Mouse (Mus musculus) testis, adult 2 months (tissue): ENCODE results near the gene Cep135. TPM values are rescaled to one million over a fixed set of nuclear protein-coding genes. Genes with fewer than 3 reads are reported as not detected.

ENCODE experiments used
- H3K27ac ChIP-seq: fragments of 200-500 bp; 2 replicates; pipeline ENCODE4 v1.5.1; 2012; ENCODE audit warnings: low read depth, low read length; ENCODE audit not compliant: control insufficient read depth, insufficient read depth
- H3K27me3 ChIP-seq: fragments of 200-500 bp; 2 replicates; pipeline ENCODE4 v1.6.1; 2012; ENCODE audit warnings: mild to moderate bottlenecking, low read length, moderate library complexity; ENCODE audit not compliant: control insufficient read depth, insufficient read depth
- H3K36me3 ChIP-seq: fragments of 200-500 bp; 2 replicates; pipeline ENCODE4 v1.6.1; 2012; ENCODE audit warnings: mild to moderate bottlenecking, low read length; ENCODE audit not compliant: control insufficient read depth, insufficient read depth
- H3K4me1 ChIP-seq: fragments of 200-500 bp; 2 replicates; pipeline ENCODE4 v1.6.1; 2012; ENCODE audit warnings: low read length; ENCODE audit not compliant: control insufficient read depth, insufficient read depth
- H3K4me3 ChIP-seq: fragments of 200-500 bp; 2 replicates; pipeline ENCODE4 v1.5.1; 2012; ENCODE audit warnings: low read depth, mild to moderate bottlenecking, low read length, moderate library complexity, mixed read lengths; ENCODE audit not compliant: control insufficient read depth
- CTCF ChIP-seq: fragments of 200-500 bp; IDR thresholded peaks from 2 replicates; pipeline ENCODE4 v1.5.1; 2012; ENCODE audit warnings: low read depth, mild to moderate bottlenecking, inconsistent platforms, low read length, moderate library complexity; ENCODE audit not compliant: control insufficient read depth, insufficient read depth, insufficient replicate concordance
- POLR2A ChIP-seq: fragments of 200-500 bp; IDR thresholded peaks from 2 replicates; pipeline ENCODE4 v1.6.1; 2012; ENCODE audit warnings: low read depth, mild to moderate bottlenecking, inconsistent platforms, low read length, moderate library complexity; ENCODE audit not compliant: control insufficient read depth
- polyA plus RNA-seq: library from polyadenylated mRNA; depleted of rRNA; stranded (reverse); fragments of >200 nt; gene quantifications from 2 replicates; pipeline ENCODE4 v1.2.3, GENCODE M21; 2012

The Cep135 gene
- polyA plus RNA-seq, 1 experiment, result 4.4 TPM

GRCm38 (mm10) chr5:76668547-76668946, 80.0 kb downstream of the Cep135 start:
- H3K36me3 ChIP-seq, result no peaks in the 10 kb centered on the region
- no peak overlapping the region for H3K4me3 ChIP-seq
- H3K4me1 ChIP-seq, result no peaks in the 10 kb centered on the region
- no peak for TF ChIP-seq POLR2A
- no peak for TF ChIP-seq CTCF
- no peaks in the 10 kb centered on the region for H3K27me3 ChIP-seq
- no peak overlapping the region for H3K27ac ChIP-seq

GRCm38 (mm10) chr5:76670183-76670582, 81.7 kb downstream of the Cep135 start:
- H3K27ac ChIP-seq, result no peak overlapping the region
- no peak for TF ChIP-seq CTCF
- TF ChIP-seq POLR2A, result no peak
- peaks cover 3% of the 10 kb centered on the region for H3K4me1 ChIP-seq
- H3K27me3 ChIP-seq, result no peaks in the 10 kb centered on the region
- H3K36me3 ChIP-seq, result no peaks in the 10 kb centered on the region
- H3K4me3 ChIP-seq, result no peak overlapping the region

- Histone ChIP-seq H3K36me3 (no peaks in the 10 kb centered on the region), H3K27ac (no peak overlapping the region)
These were observed 85.6 kb downstream of the Cep135 start for GRCm38 (mm10) chr5:76674022-76674653.

GRCm38 (mm10) chr5:76675369-76675768, 86.9 kb downstream of the Cep135 start:
- Histone ChIP-seq H3K27ac (no peak overlapping the region), H3K27me3 (no peaks in the 10 kb centered on the region), H3K36me3 (no peaks in the 10 kb centered on the region), H3K4me1 (peaks cover 6% of the 10 kb centered on the region), H3K4me3 (peak overlapping the region; percentile 74)
- TF ChIP-seq POLR2A (no peak), CTCF (no peak)

More at GRCm38 (mm10) chr5:76674022-76674653, 85.6 kb downstream of the Cep135 start:
- TF ChIP-seq CTCF (no peak), POLR2A (no peak)
- peak overlapping the region; percentile 3; the same call in 1 of the 2 replicates for H3K4me3 ChIP-seq
- H3K4me1 ChIP-seq, result peaks cover 6% of the 10 kb centered on the region
- no peaks in the 10 kb centered on the region for H3K27me3 ChIP-seq

GRCm38 (mm10) chr5:76680959-76681358, 92.5 kb downstream of the Cep135 start:
- H3K4me3 ChIP-seq, result peak overlapping the region; percentile 32; the same call in 1 of the 2 replicates
- no peaks in the 10 kb centered on the region; the same call in 1 of the 2 replicates for H3K4me1 ChIP-seq
- no peak for TF ChIP-seq POLR2A
- no peak for TF ChIP-seq CTCF
- H3K27ac ChIP-seq, result no peak overlapping the region
- no peaks in the 10 kb centered on the region for H3K36me3 ChIP-seq
- no peaks in the 10 kb centered on the region for H3K27me3 ChIP-seq

GRCm38 (mm10) chr5:76681895-76682656, 93.6 kb downstream of the Cep135 start:
- no peak for TF ChIP-seq CTCF
- TF ChIP-seq POLR2A, result no peak
- H3K4me1 ChIP-seq, result no peaks in the 10 kb centered on the region; the same call in 1 of the 2 replicates
- H3K36me3 ChIP-seq, result no peaks in the 10 kb centered on the region
- H3K27me3 ChIP-seq, result no peaks in the 10 kb centered on the region
- H3K4me3 ChIP-seq, result peak overlapping the region; percentile 72
- H3K27ac ChIP-seq, result no peak overlapping the region

- H3K4me3 ChIP-seq, result no peak overlapping the region
- H3K27ac ChIP-seq, result no peak overlapping the region
- no peaks in the 10 kb centered on the region for H3K27me3 ChIP-seq
- TF ChIP-seq CTCF (no peak), POLR2A (no peak)
- no peaks in the 10 kb centered on the region for H3K36me3 ChIP-seq
- H3K4me1 ChIP-seq, result no peaks in the 10 kb centered on the region; the same call in 1 of the 2 replicates
These were observed 95.0 kb downstream of the Cep135 start for GRCm38 (mm10) chr5:76683455-76683854.
